Mouse (Mus musculus) 3T3-L1 (cell line): ENCODE measurements at regions not wholly inside any gene's neighbourhood (a gene's known extent, or its start where the extent isn't known, plus 50 kb on each side); places are given as distances from the start of the nearest gene placed in this dataset.

Experiments
- DNase-seq: peaks from one replicate; pipeline ENCODE4 v3.0.0-alpha.2; 2015; ENCODE audit warnings: low read depth, low spot score

GRCm38 (mm10) chr12:68879425-68879824 is 279.6 kb downstream of the Rps29 start:
- DNase-seq = no peak

- no peak for DNase-seq
These were observed 287.7 kb downstream of the Rps29 start for GRCm38 (mm10) chr12:68871259-68871658.

GRCm38 (mm10) chr12:68862991-68863356 is 296.0 kb downstream of the Rps29 start:
- DNase-seq = no peak

GRCm38 (mm10) chr12:68862313-68862990 is 296.5 kb downstream of the Rps29 start:
- peak; percentile 80 for DNase-seq

GRCm38 (mm10) chr12:68860332-68860731 is 298.7 kb downstream of the Rps29 start:
- DNase-seq = peak; percentile 28

GRCm38 (mm10) chr12:68849616-68850140 is 309.3 kb downstream of the Rps29 start:
- no peak for DNase-seq

GRCm38 (mm10) chr12:68840815-68841214 is 318.2 kb downstream of the Rps29 start:
- no peak for DNase-seq

GRCm38 (mm10) chr12:68840156-68840555 is 318.8 kb downstream of the Rps29 start:
- no peak for DNase-seq

- DNase-seq = no peak
These were observed 323.0 kb downstream of the Rps29 start for GRCm38 (mm10) chr12:68836023-68836422.

GRCm38 (mm10) chr12:68833914-68834313 is 325.1 kb downstream of the Rps29 start:
- peak; percentile 37 for DNase-seq

GRCm38 (mm10) chr12:68829404-68829803 is 329.6 kb downstream of the Rps29 start:
- peak; percentile 22 for DNase-seq

GRCm38 (mm10) chr12:68827549-68828249 is 331.3 kb downstream of the Rps29 start:
- no peak for DNase-seq

- DNase-seq = no peak
These were observed 364.6 kb downstream of the Rps29 start for GRCm38 (mm10) chr12:68794396-68794795.

GRCm38 (mm10) chr12:68783636-68784035 is 375.4 kb downstream of the Rps29 start:
- DNase-seq = no peak

- DNase-seq = no peak
These were observed 383.5 kb downstream of the Rps29 start for GRCm38 (mm10) chr12:68775503-68775902.

GRCm38 (mm10) chr12:68774800-68775199 is 384.2 kb downstream of the Rps29 start:
- DNase-seq = no peak

GRCm38 (mm10) chr12:68758263-68759020 is 400.5 kb downstream of the Rps29 start:
- no peak for DNase-seq

- DNase-seq = no peak
These were observed 430.1 kb downstream of the Rps29 start for GRCm38 (mm10) chr12:68728882-68729281.

GRCm38 (mm10) chr12:68718946-68719345 is 440.0 kb downstream of the Rps29 start:
- peak; percentile 6 for DNase-seq

GRCm38 (mm10) chr12:68694275-68695267 is 464.4 kb downstream of the Rps29 start:
- no peak for DNase-seq

- DNase-seq = no peak
These were observed 470.7 kb downstream of the Rps29 start for GRCm38 (mm10) chr12:68688262-68688661.
